Mouse (Mus musculus) midbrain, postnatal 0 days (tissue): ENCODE data around the gene Ppfibp1. TPM values are rescaled to one million over a fixed set of nuclear protein-coding genes. Genes with fewer than 3 reads are reported as not detected.

Experiments
- ATAC-seq: fragments of 200-750 bp; cut with Nextera tagmentation; 2 replicates; pipeline ENCODE4 v1.8.0; 2017; ENCODE audit warnings: moderate number of reproducible peaks, mild to moderate bottlenecking, moderate TSS enrichment, moderate library complexity; ENCODE audit not compliant: low FRiP score
- DNase-seq: peaks from one replicate; pipeline ENCODE4 v3.0.0-alpha.2; 2015; ENCODE audit warnings: low spot score
- H3K27ac ChIP-seq: fragments of 300-500 bp; sonication (generic); 2 replicates; pipeline ENCODE4 v1.5.1; 2014; ENCODE audit warnings: low read depth, mild to moderate bottlenecking, low read length, mixed read lengths
- H3K27me3 ChIP-seq: fragments of 300-500 bp; sonication (generic); 2 replicates; pipeline ENCODE4 v1.6.1; 2014; ENCODE audit warnings: low read length, control low read depth, mixed read lengths; ENCODE audit not compliant: insufficient read depth
- H3K36me3 ChIP-seq: fragments of 300-500 bp; sonication (generic); 2 replicates; pipeline ENCODE4 v1.6.1; 2014; ENCODE audit warnings: low read length, control low read depth, mixed read lengths; ENCODE audit not compliant: insufficient read depth
- H3K4me1 ChIP-seq: fragments of 300-500 bp; sonication (generic); 2 replicates; pipeline ENCODE4 v1.6.1; 2014; ENCODE audit warnings: mild to moderate bottlenecking, control low read depth, antibody characterized with exemption, low read length, mixed read lengths; ENCODE audit not compliant: insufficient read depth
- H3K4me2 ChIP-seq: fragments of 300-500 bp; sonication (generic); 2 replicates; pipeline ENCODE4 v1.6.1; 2014; ENCODE audit warnings: low read depth, mild to moderate bottlenecking, low read length, mixed read lengths; ENCODE audit not compliant: poor library complexity, severe bottlenecking
- H3K4me3 ChIP-seq: fragments of 300-500 bp; sonication (generic); 2 replicates; pipeline ENCODE4 v1.5.1; 2014; ENCODE audit warnings: low read depth, mild to moderate bottlenecking, low read length, moderate library complexity
- H3K9ac ChIP-seq: fragments of 300-500 bp; sonication (generic); replicated peaks from 2 replicates; pipeline ENCODE4 v1.6.1; 2014; ENCODE audit warnings: mild to moderate bottlenecking, low read length, moderate library complexity, mixed read lengths; ENCODE audit not compliant: poor library complexity, severe bottlenecking
- H3K9me3 ChIP-seq: fragments of 300-500 bp; sonication (generic); 2 replicates; pipeline ENCODE4 v1.6.1; 2016; ENCODE audit warnings: low read length, control low read depth
- CTCF ChIP-seq: IDR thresholded peaks from 2 replicates; pipeline ENCODE4 v1.5.1; 2016; ENCODE audit warnings: antibody characterized with exemption, mild to moderate bottlenecking
- WGBS: fragments of 180-500 bp; shearing (Covaris S2); extraction: QIAGEN DNeasy Blood & Tissue Kit; methylation state at CpG from one replicate; pipeline ENCODE4 v1.1.7; 2014; 5-methylcytosine and 5-hydroxymethylcytosine counted together
- polyA plus RNA-seq: library from polyadenylated mRNA; unstranded; fragments of >200 nt; fragmentation: Nextera tagmentation; extraction: Ambion mirVana; gene quantifications from 2 replicates; pipeline ENCODE4 v1.2.1, GENCODE M21; 2015
- total RNA-seq: library from RNA; depleted of rRNA; stranded (reverse); fragments of >200 nt; gene quantifications from 2 replicates; pipeline ENCODE4 v1.2.3, GENCODE M21; 2014

Ppfibp1 gene
- total and polyA plus RNA-seq, 2 experiments from 2014 or later = 23.7 to 25.4 TPM

GRCm38 (mm10) chr6:146898709-146899108 is 10.4 kb downstream of the Ppfibp1 start:
- TF ChIP-seq CTCF = no peak
- H3K4me3 ChIP-seq = no peak overlapping the region
- 0 out of 2 replicates have a peak, but pooled peaks cover 2% of the 10 kb centered on the region for H3K4me1 ChIP-seq
- 89% methylated on average over 6 of the region's 6 CpGs for WGBS
- no peak overlapping the region for H3K9ac ChIP-seq
- no peaks in the 10 kb centered on the region for H3K9me3 ChIP-seq
- H3K27me3 ChIP-seq = no peaks in the 10 kb centered on the region
- ATAC-seq (no peak), DNase-seq (no peak)
- H3K27ac ChIP-seq = no peak overlapping the region
- no peaks in the 10 kb centered on the region for H3K36me3 ChIP-seq
- no peak overlapping the region for H3K4me2 ChIP-seq

GRCm38 (mm10) chr6:146899647-146900046 is 11.4 kb downstream of the Ppfibp1 start:
- Histone ChIP-seq H3K27ac (no peak overlapping the region), H3K27me3 (no peaks in the 10 kb centered on the region), H3K4me1 (0 out of 2 replicates have a peak, but pooled peaks cover 2% of the 10 kb centered on the region), H3K9me3 (no peaks in the 10 kb centered on the region), H3K4me3 (no peak overlapping the region), H3K4me2 (no peak overlapping the region), H3K9ac (no peak overlapping the region), H3K36me3 (no peaks in the 10 kb centered on the region)
- 86% methylated on average over 2 of the region's 2 CpGs for WGBS
- DNase-seq = no peak
- TF ChIP-seq CTCF = no peak
- no peak for ATAC-seq

- Histone ChIP-seq H3K4me2 (no peak overlapping the region), H3K9ac (no peak overlapping the region), H3K4me3 (no peak overlapping the region), H3K27ac (no peak overlapping the region), H3K27me3 (no peaks in the 10 kb centered on the region), H3K36me3 (no peaks in the 10 kb centered on the region), H3K4me1 (0 out of 2 replicates have a peak, but pooled peaks cover 2% of the 10 kb centered on the region), H3K9me3 (no peaks in the 10 kb centered on the region)
- 96% methylated on average over 4 of the region's 4 CpGs for WGBS
- DNase-seq (no peak), ATAC-seq (no peak)
- TF ChIP-seq CTCF = no peak
Measured at GRCm38 (mm10) chr6:146901929-146902328, 13.6 kb downstream of the Ppfibp1 start.

- H3K9me3 ChIP-seq = no peaks in the 10 kb centered on the region
- DNase-seq (no peak), ATAC-seq (no peak)
- H3K4me1 ChIP-seq = 0 out of 2 replicates have a peak, but pooled peaks cover 2% of the 10 kb centered on the region
- no peak overlapping the region for H3K27ac ChIP-seq
- H3K27me3 ChIP-seq = no peaks in the 10 kb centered on the region
- no peak overlapping the region for H3K9ac ChIP-seq
- no peak overlapping the region for H3K4me2 ChIP-seq
- no peak for TF ChIP-seq CTCF
- no peak overlapping the region for H3K4me3 ChIP-seq
- 93% methylated on average over 2 of the region's 2 CpGs for WGBS
- no peaks in the 10 kb centered on the region for H3K36me3 ChIP-seq
Measured at GRCm38 (mm10) chr6:146903632-146904031, 15.3 kb downstream of the Ppfibp1 start.

GRCm38 (mm10) chr6:146904707-146905106 is 16.4 kb downstream of the Ppfibp1 start:
- Histone ChIP-seq H3K4me3 (no peak overlapping the region), H3K9ac (no peak overlapping the region), H3K27ac (no peak overlapping the region), H3K9me3 (no peaks in the 10 kb centered on the region), H3K27me3 (no peaks in the 10 kb centered on the region), H3K4me2 (no peak overlapping the region), H3K4me1 (no peaks in the 10 kb centered on the region), H3K36me3 (no peaks in the 10 kb centered on the region)
- 71% methylated on average over 3 of the region's 3 CpGs for WGBS
- TF ChIP-seq CTCF = no peak
- DNase-seq = no peak
- ATAC-seq = no peak

GRCm38 (mm10) chr6:146906000-146906786 is 17.9 kb downstream of the Ppfibp1 start:
- no peak overlapping the region for H3K9ac ChIP-seq
- no peaks in the 10 kb centered on the region for H3K9me3 ChIP-seq
- H3K4me3 ChIP-seq = no peak overlapping the region
- DNase-seq = no peak
- H3K36me3 ChIP-seq = no peaks in the 10 kb centered on the region
- H3K4me1 ChIP-seq = no peaks in the 10 kb centered on the region
- H3K4me2 ChIP-seq = no peak overlapping the region
- 88% methylated on average over 3 of the region's 3 CpGs for WGBS
- TF ChIP-seq CTCF = no peak
- no peak for ATAC-seq
- no peak overlapping the region for H3K27ac ChIP-seq
- no peaks in the 10 kb centered on the region for H3K27me3 ChIP-seq
